Mouse (Mus musculus) monocyte, adult 5-6 weeks (primary cell): Measurements from ENCODE around the gene Zfp746. TPM values are rescaled to one million over a fixed set of nuclear protein-coding genes. Genes with fewer than 3 reads are reported as not detected.

Source experiments
- ATAC-seq: fragments of 153-309, 156-312 bp; replicated peaks from 2 replicates; pipeline ENCODE4 v1.8.0; 2017; ENCODE audit warnings: mild to moderate bottlenecking; ENCODE audit not compliant: low TSS enrichment, insufficient number of reproducible peaks, severe bottlenecking, poor library complexity, low FRiP score
- total RNA-seq: library from RNA; stranded (forward); fragments of 200-1000, 200-491, 200-594 nt; gene quantifications from 3 replicates; pipeline ENCODE4 v1.2.3, GENCODE M21; 2017

The Zfp746 gene
- total RNA-seq, 1 experiment from 2014 or later = 28.5 TPM

DNA sequence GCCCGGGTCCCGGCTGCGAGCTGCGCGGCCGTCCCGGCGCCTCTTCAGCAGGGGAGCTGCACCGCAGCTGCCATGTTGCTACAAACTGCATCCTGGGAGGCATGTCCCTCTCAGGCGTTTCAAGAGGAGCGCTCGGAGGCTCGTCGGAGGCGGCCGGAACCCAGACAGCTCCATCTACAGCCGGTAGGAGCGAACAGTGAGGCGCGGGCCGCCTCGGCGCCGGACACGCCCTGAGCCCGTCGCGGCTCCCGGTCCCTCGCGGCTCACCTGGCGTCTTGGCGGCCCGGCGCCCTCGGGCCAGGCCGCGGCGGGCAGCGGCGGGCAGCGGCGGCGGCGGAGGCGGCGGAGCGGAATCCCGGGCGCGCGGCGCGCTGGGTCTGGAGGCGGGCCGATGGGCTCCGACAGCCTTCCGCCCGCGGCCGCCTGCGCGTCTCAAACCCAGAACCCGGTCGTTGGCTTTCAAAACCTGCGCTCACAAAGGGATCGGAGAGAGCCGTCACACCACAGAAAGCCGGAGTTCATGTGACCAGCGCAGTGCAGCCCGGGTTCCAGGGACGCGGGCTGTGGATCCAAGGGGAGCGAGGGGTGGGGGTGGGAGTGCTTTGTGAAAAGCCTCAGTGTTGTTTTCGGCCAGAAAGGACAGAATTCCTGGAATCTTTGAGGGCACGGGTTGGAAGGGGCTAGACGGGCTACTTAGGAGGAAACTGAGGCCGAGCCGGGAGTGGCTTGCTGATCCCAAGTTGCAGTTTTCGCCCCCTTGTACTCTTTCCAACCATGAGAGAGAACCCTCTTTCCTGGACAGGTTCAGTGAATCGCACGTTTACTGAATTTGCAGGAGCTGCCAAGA, 37.7 kb downstream of the Zfp746 start, which contains the start of gene Zfp777:
Zfp777 (minus strand) TSS at position 486 of the 847 bp plus-strand sequence.
- ATAC-seq = peak; percentile 90

DNA sequence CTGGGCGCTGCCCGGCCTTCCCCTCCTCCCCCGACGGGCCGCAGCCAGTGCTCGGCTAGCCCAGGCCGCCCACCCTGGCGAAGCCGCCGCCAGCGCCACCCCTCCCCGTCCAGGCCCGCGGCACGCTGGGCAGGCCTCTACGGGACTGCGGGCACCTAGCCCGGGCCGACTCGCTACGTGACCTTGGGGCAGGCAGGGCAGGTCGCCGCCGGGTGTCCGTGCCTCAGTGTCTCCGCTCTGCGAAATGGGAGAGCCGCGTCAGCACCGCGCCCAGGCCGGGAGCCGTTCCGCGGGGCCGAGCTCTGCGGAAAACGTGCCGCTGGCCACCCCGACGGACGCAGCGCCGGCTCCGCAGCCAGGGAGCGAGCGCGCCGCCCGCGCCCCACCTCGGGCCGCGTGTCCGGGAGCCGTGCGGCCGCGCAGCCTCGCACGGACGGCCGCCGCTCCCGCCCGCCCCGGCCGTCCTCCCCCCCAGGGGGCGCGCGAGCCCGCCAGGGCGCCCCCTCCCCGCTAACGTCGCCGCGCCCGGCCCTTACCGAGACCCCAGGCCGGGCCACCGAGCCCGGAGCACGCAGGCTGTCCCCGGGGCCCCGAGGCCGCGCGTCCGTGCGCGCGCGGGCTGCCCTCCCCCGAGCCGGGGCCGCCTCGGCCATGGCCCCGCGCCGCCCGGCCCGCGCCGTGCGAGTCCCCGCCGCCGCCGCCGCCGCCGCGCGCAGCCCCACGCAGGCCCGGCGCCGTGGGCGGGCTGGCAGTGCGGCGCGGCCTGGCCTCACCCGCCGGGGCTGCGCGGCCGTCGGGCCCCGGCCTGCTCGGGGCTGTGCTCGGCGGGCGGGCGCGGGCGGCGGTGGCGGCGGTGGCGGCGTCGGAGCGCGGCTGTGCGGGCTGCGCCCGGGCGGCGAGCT, 38.7 kb downstream of the Zfp746 start:
- ATAC-seq = no peak

DNA sequence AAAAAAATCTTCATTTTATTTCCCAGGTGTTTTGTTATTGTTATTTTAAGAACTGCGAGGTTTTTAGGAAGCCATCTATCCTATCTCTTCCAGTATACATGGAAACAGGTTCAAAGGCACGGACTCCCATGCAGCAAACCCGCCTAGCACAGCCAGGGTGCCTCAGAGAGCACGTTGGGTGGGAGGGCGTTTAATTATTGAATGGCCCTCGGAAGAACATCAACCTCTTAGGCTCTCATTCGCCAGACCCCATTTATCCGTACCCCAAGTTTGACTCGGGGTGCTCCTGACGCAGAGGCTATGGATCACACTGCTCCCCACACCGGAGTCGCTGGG, 39.3 kb downstream of the Zfp746 start:
- ATAC-seq = no peak

DNA sequence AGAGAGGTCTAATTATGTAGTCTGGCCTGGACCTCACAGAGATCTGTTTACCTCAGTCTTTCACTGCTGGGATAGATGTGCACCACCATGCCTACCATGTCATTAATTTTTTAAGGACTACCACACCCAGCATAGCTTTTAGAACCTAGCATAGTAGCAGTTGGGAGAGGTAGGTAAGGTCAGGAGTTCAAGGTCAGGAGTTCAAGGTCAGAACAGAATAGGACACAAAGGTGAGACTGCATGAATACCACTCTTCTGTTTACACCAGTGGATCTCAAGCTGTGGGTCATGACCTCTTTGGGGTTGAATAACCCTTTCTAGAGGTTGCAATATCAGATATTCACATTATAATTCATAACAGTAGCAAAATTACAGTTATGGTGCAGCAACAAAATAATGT, 53.7 kb downstream of the Zfp746 start:
- no peak for ATAC-seq

DNA sequence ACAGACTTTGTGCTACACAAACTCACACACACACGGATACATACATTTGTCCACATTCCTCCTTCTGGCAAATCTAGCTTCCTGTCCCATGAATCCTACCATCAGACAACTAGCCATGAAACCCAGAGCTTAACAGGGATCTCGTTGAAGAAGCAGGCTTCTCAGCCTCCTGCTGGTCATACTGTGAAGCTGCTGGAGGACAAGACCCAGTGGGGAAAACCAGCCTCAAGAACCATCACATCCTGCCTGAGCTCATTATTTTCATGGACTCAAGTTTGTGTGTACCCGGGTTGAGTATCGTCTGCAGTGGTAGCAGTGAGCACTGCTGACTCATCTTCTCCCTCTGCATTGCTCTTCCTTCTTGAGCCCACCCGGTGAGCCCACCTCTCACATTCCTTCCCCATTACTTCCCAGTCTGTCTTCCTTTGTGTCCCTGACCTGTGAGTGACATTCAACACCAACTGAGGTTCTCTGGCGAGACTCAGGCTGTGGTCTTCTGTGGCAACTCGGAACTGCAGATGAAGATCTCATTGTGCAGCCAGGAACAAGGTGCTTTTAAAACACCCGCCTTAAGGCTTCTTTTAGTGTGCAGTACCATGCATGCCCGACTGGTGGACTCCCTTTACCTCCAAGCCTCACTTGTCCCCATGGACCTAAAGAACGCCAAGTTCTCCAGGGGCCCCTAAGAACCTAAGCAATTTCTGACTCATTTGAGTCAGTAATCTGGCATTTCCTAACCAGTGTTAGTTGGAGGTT, 60.3 kb downstream of the Zfp746 start:
- no peak for ATAC-seq

DNA sequence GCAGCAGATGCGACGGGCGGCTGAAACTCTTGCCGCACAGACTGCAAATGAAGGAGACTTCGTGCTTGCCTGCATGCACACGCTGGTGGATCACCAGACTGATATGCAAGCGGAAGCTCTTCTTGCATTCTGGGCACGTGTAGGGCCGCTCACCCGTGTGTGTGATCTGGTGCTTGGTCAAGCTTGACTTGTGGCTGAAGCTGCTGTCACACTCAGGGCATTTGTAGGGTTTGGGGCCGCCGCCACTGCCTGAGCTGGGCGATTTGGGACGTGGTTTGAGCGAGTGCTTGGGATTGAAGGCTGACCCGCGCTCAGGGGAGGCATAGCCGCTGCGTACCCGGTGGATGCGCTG, 61.4 kb downstream of the Zfp746 start:
- no peak for ATAC-seq

DNA sequence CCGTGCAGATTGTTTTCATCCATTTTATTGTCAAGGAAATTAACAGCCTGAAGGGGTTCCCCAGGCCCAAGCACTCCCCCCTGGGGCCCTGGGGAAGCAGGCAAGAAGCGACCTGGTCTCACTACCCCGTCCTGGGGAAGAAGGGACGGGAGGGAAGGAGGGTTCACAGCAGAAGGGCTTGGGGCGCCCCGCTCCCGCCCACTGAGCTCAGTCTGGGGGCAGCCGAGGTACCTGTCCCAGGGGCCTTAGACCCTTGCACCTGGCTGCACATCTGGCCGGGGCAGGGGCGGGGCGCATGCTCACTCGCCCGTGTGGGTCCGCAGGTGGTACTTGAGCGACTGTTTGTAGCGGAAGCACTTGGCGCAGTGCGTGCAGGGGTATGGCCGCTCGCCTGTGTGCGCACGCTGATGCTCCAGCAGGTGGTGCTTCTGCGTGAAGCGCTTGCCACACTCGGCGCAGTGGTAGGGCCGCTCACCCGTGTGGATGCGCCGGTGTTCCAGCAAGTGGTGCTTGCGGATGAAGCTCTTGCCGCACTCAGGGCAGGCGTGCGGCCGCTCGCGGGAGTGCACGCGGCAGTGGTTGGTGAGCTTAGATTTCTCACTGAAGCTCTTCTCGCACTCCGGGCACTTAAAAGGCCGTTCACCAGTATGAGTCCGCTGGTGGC, 61.9 kb downstream of the Zfp746 start:
- ATAC-seq = no peak

DNA sequence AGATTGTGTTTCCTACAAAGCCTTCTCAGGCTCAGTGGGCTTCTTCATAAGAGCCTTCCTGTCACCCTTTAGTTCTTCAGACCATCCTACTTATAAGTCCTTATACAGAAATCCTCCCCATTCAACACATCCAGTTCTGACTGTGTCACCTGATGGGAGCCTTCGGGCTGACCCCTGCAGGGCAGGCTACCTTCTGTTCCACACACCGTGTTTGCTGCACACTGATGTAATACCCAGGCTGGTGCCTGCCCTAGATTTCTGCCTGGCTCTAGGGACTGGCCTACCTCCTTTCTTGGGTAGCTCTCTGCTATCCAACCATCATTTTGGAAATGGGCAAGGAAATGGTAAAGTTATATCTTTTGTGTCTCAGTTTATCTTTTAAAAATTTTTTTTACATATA, 63.7 kb downstream of the Zfp746 start:
- no peak for ATAC-seq

DNA sequence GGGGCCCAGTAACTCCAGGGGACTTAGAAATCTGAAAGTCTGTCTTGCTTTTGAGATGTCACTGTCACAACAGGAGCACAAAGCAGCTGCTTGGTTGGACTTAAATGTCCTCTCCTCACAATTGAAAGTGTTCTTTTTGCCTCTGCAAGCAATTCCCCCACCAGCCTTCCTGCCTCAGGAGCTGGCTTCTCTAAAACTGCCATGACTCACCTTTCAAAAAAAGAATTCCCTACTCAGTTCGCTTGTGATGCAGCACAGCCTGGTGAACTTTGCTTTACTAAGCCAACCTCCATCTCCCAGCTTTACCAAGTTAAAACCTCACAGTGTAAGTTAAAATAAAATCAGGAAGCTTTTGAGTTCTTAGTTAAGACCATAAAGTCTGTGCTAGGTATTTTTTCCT, 64.7 kb downstream of the Zfp746 start:
- no peak for ATAC-seq

DNA sequence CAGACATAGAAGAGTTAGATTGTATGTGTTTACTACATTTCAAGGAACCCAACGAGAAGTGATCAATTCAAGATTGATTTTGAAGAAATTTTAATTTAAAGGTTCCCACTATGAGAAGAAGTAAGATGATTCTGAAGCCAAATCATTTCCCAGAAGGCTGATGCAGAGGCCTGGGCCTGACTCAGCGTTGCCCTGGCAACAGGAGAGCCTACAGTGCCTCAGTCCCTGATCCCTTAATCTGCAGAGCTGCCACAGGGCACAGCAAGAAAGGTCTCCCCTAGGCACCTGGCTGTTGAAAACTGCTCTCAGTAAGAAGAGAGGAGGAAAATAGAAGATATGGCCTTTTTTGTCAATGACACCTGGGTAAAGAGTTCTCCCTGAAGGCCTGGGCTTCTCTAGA, 66.4 kb downstream of the Zfp746 start:
- no peak for ATAC-seq

DNA sequence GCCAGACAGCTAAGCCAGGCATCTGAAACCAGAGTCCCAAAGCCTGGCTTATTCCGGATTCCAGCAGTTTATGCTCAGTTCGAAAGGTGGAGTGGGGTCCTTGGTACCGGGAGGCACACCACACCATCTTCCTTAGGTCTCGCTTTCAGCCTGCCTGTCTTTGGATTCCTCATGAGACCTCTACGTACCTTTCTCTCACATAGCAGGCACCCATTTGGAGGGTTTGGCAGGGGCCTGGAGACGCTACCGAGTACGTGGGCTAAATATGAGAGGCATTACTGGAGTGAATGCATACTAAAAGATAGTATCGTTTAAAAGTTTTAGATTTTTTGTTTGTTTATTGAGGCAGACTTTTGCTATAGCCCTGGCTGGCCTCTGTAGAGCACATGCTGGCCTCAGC, 69.6 kb downstream of the Zfp746 start:
- ATAC-seq = no peak

DNA sequence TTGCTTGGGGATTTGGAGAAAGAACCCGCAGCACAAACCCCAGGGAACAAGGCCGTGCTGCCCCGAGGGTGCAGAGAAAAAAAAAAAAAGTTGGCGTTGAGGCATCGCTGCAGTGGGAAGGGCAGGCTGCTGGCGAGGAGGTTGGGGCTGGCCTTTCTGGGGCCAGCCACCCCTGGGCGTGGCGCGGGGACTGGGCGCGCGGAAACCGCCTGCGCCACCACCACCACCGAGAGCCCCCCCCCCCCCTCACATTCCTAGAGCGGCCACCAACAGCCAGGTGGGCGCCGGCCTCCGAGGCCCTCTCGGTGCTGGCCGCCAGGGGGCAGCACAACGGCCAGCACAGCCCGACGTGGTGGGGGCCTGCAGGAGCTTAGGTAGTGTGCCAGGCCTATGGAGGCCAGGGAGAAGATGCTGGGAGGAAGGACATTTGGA, 70.3 kb downstream of the Zfp746 start:
- peak; percentile 73; the same call in 1 of the 2 replicates for ATAC-seq

Other genes starting within 250 kb of the Zfp746 start
- gene Zfp282, start 209.4 kb downstream of the Zfp746 start, total RNA-seq = 6.9 to 11.4 TPM (median 7.5 TPM) in 3 replicates
- 7.7 to 14.4 TPM (median 10.2 TPM) in 3 replicates for gene Zfp212, start 166.1 kb downstream of the Zfp746 start, total RNA-seq
- gene Zfp956, start 133.2 kb downstream of the Zfp746 start, total RNA-seq = 5.6 to 8.3 TPM (median 7.9 TPM) in 3 replicates
- gene Zfp777, start 37.7 kb downstream of the Zfp746 start, total RNA-seq = 8.5 to 22.4 TPM (median 21.5 TPM) in 3 replicates